Mouse (Mus musculus) heart, embryonic 10.5 days (tissue): ENCODE data around the gene Pygl. TPM values are rescaled to one million over a fixed set of nuclear protein-coding genes. Genes with fewer than 3 reads are reported as not detected.

ENCODE experiments used
- DNase-seq: peaks from one replicate; pipeline ENCODE4 v3.0.0-alpha.2; 2017; ENCODE audit warnings: low spot score
- H3K27ac ChIP-seq: fragments of 300-500 bp; sonication (generic); 2 replicates; pipeline ENCODE4 v1.5.1; 2016; ENCODE audit warnings: mild to moderate bottlenecking
- H3K27me3 ChIP-seq: fragments of 300-500 bp; sonication (generic); 2 replicates; pipeline ENCODE4 v1.6.1; 2016; ENCODE audit warnings: mild to moderate bottlenecking; ENCODE audit not compliant: poor library complexity, insufficient read depth, severe bottlenecking
- H3K36me3 ChIP-seq: fragments of 300-500 bp; sonication (generic); 2 replicates; pipeline ENCODE4 v1.6.1; 2016; ENCODE audit warnings: mild to moderate bottlenecking, moderate library complexity
- H3K4me1 ChIP-seq: fragments of 300-500 bp; sonication (generic); 2 replicates; pipeline ENCODE4 v1.6.1; 2016; ENCODE audit warnings: mild to moderate bottlenecking
- H3K4me3 ChIP-seq: fragments of 300-500 bp; sonication (generic); 2 replicates; pipeline ENCODE4 v1.5.1; 2016; ENCODE audit warnings: mild to moderate bottlenecking, moderate library complexity
- H3K9me3 ChIP-seq: fragments of 300-500 bp; sonication (generic); 2 replicates; pipeline ENCODE4 v1.6.1; 2016; ENCODE audit warnings: mild to moderate bottlenecking, moderate library complexity
- WGBS: fragments of 180-500 bp; shearing (Covaris S2); methylation state at CpG from one replicate; pipeline ENCODE4 v1.1.7; 2016; 5-methylcytosine and 5-hydroxymethylcytosine counted together
- polyA plus RNA-seq: library from polyadenylated mRNA; unstranded; fragments of >200 nt; fragmentation: Nextera tagmentation; extraction: Ambion mirVana; gene quantifications from 2 replicates; pipeline ENCODE4 v1.2.1, GENCODE M21; 2016

Pygl gene
- polyA plus RNA-seq, 1 experiment from 2014 or later, result 30.3 TPM

GRCm38 (mm10) chr12:70218795-70219540, 12.3 kb downstream of the Pygl start:
- H3K27me3 ChIP-seq, result no peaks in the 10 kb centered on the region
- 81% methylated on average over 8 of the region's 8 CpGs for WGBS
- no peak overlapping the region for H3K27ac ChIP-seq
- H3K36me3 ChIP-seq, result peaks cover 26% of the 10 kb centered on the region
- H3K9me3 ChIP-seq, result no peaks in the 10 kb centered on the region
- peaks cover 13% of the 10 kb centered on the region for H3K4me1 ChIP-seq
- no peak for DNase-seq
- H3K4me3 ChIP-seq, result no peak overlapping the region

- Histone ChIP-seq H3K4me3 (no peak overlapping the region), H3K4me1 (no peaks in the 10 kb centered on the region), H3K27me3 (no peaks in the 10 kb centered on the region), H3K9me3 (no peaks in the 10 kb centered on the region), H3K27ac (no peak overlapping the region), H3K36me3 (peaks cover 24% of the 10 kb centered on the region)
- WGBS, result 79% methylated on average over 16 of the region's 16 CpGs
- DNase-seq, result no peak
Measured at GRCm38 (mm10) chr12:70216229-70216800, 15.0 kb downstream of the Pygl start.

GRCm38 (mm10) chr12:70214281-70214680, 17.0 kb downstream of the Pygl start:
- H3K27ac ChIP-seq, result no peak overlapping the region
- H3K4me1 ChIP-seq, result no peaks in the 10 kb centered on the region
- no peaks in the 10 kb centered on the region for H3K9me3 ChIP-seq
- DNase-seq, result no peak
- no peak overlapping the region for H3K4me3 ChIP-seq
- H3K27me3 ChIP-seq, result no peaks in the 10 kb centered on the region
- WGBS, result 86% methylated on average over 8 of the region's 8 CpGs
- H3K36me3 ChIP-seq, result peaks cover 15% of the 10 kb centered on the region

GRCm38 (mm10) chr12:70213601-70214000, 17.7 kb downstream of the Pygl start:
- H3K4me1 ChIP-seq, result no peaks in the 10 kb centered on the region
- H3K27ac ChIP-seq, result no peak overlapping the region
- 86% methylated on average over 6 of the region's 6 CpGs for WGBS
- no peak overlapping the region for H3K4me3 ChIP-seq
- no peaks in the 10 kb centered on the region for H3K27me3 ChIP-seq
- peaks cover 12% of the 10 kb centered on the region; the same call in 1 of the 2 replicates for H3K36me3 ChIP-seq
- no peak for DNase-seq
- H3K9me3 ChIP-seq, result no peaks in the 10 kb centered on the region

- H3K27me3 ChIP-seq, result no peaks in the 10 kb centered on the region
- DNase-seq, result no peak
- H3K4me3 ChIP-seq, result no peak overlapping the region
- H3K9me3 ChIP-seq, result no peaks in the 10 kb centered on the region
- H3K27ac ChIP-seq, result no peak overlapping the region
- peaks cover 17% of the 10 kb centered on the region; the same call in 1 of the 2 replicates for H3K36me3 ChIP-seq
- H3K4me1 ChIP-seq, result no peaks in the 10 kb centered on the region
- 79% methylated on average over 4 of the region's 4 CpGs for WGBS
Measured at GRCm38 (mm10) chr12:70212501-70212900, 18.8 kb downstream of the Pygl start.

- no peak for DNase-seq
- Histone ChIP-seq H3K27me3 (no peaks in the 10 kb centered on the region), H3K4me3 (no peak overlapping the region), H3K4me1 (no peaks in the 10 kb centered on the region), H3K9me3 (no peaks in the 10 kb centered on the region), H3K36me3 (peaks cover 19% of the 10 kb centered on the region; the same call in 1 of the 2 replicates), H3K27ac (no peak overlapping the region)
- 70% methylated on average over 5 of the region's 5 CpGs for WGBS
Measured at GRCm38 (mm10) chr12:70208214-70208613, 23.1 kb downstream of the Pygl start.

GRCm38 (mm10) chr12:70204433-70204832, 26.9 kb downstream of the Pygl start:
- H3K27ac ChIP-seq, result no peak overlapping the region
- peaks cover 32% of the 10 kb centered on the region; the same call in 1 of the 2 replicates for H3K36me3 ChIP-seq
- no peaks in the 10 kb centered on the region for H3K27me3 ChIP-seq
- no peaks in the 10 kb centered on the region for H3K9me3 ChIP-seq
- 76% methylated on average over 8 of the region's 8 CpGs for WGBS
- H3K4me3 ChIP-seq, result no peak overlapping the region
- DNase-seq, result no peak
- H3K4me1 ChIP-seq, result no peaks in the 10 kb centered on the region

- Histone ChIP-seq H3K4me1 (no peaks in the 10 kb centered on the region), H3K27ac (no peak overlapping the region)
- 66% methylated on average over 5 of the region's 5 CpGs for WGBS
Measured at GRCm38 (mm10) chr12:70201926-70202529, 29.3 kb downstream of the Pygl start.

GRCm38 (mm10) chr12:70196341-70196740, 34.9 kb downstream of the Pygl start:
- no peaks in the 10 kb centered on the region for H3K9me3 ChIP-seq
- H3K27me3 ChIP-seq, result no peaks in the 10 kb centered on the region
- H3K4me3 ChIP-seq, result no peak overlapping the region
- no peak overlapping the region for H3K27ac ChIP-seq
- no peak for DNase-seq
- H3K4me1 ChIP-seq, result peaks cover 7% of the 10 kb centered on the region; the same call in 1 of the 2 replicates
- WGBS, result 85% methylated on average over 5 of the region's 5 CpGs
- H3K36me3 ChIP-seq, result peaks cover 29% of the 10 kb centered on the region

More at GRCm38 (mm10) chr12:70201926-70202529, 29.3 kb downstream of the Pygl start:
- Histone ChIP-seq H3K27me3 (no peaks in the 10 kb centered on the region), H3K36me3 (peaks cover 36% of the 10 kb centered on the region), H3K4me3 (no peak overlapping the region), H3K9me3 (no peaks in the 10 kb centered on the region)
- DNase-seq, result no peak

- Histone ChIP-seq H3K4me1 (peaks cover 7% of the 10 kb centered on the region; the same call in 1 of the 2 replicates), H3K27ac (no peak overlapping the region), H3K9me3 (no peaks in the 10 kb centered on the region), H3K36me3 (peaks cover 36% of the 10 kb centered on the region), H3K27me3 (no peaks in the 10 kb centered on the region), H3K4me3 (no peak overlapping the region)
- WGBS, result 89% methylated on average over 6 of the region's 6 CpGs
- DNase-seq, result peak; percentile 58
Measured at GRCm38 (mm10) chr12:70195426-70195825, 35.9 kb downstream of the Pygl start.

- Histone ChIP-seq H3K27ac (peak overlapping the region; percentile 64), H3K27me3 (no peaks in the 10 kb centered on the region), H3K4me1 (peaks cover 7% of the 10 kb centered on the region; the same call in 1 of the 2 replicates), H3K4me3 (peak overlapping the region; percentile 48), H3K9me3 (no peaks in the 10 kb centered on the region), H3K36me3 (peaks cover 25% of the 10 kb centered on the region)
- WGBS, result 32% methylated on average over 19 of the region's 19 CpGs
- DNase-seq, result peak; percentile 66
Measured at GRCm38 (mm10) chr12:70192267-70192727, 39.0 kb downstream of the Pygl start.

GRCm38 (mm10) chr12:70184173-70184783, 47.0 kb downstream of the Pygl start:
- Histone ChIP-seq H3K9me3 (peaks cover 6% of the 10 kb centered on the region; the same call in 1 of the 2 replicates), H3K27ac (no peak overlapping the region), H3K27me3 (no peaks in the 10 kb centered on the region), H3K4me1 (no peaks in the 10 kb centered on the region), H3K36me3 (peaks cover 2% of the 10 kb centered on the region; the same call in 1 of the 2 replicates), H3K4me3 (no peak overlapping the region)
- WGBS, result 78% methylated on average over 22 of the region's 22 CpGs
- no peak for DNase-seq
